Mouse (Mus musculus) cortical plate, adult 2 months (tissue): ENCODE data around the gene Esm1.

ENCODE experiments used
- CTCF ChIP-seq: fragments of 200-500 bp; IDR thresholded peaks from 2 replicates; pipeline ENCODE4 v1.5.1; 2011; ENCODE audit warnings: mild to moderate bottlenecking, control low read depth, low read length; ENCODE audit not compliant: insufficient read depth; ENCODE audit errors: extremely low read depth
- POLR2A ChIP-seq: fragments of 200-500 bp; IDR thresholded peaks from 2 replicates; pipeline ENCODE4 v1.6.1; 2011; ENCODE audit warnings: mild to moderate bottlenecking, low read length, control low read depth; ENCODE audit not compliant: insufficient read depth; ENCODE audit errors: extremely low read depth

- TF ChIP-seq CTCF, result no peak
- no peak for TF ChIP-seq POLR2A
Measured at GRCm38 (mm10) chr13:113209624-113210023, at the start of gene Esm1.
